ENCODE assay signal across 1 mouse cellular context in the genomic region with DNA sequence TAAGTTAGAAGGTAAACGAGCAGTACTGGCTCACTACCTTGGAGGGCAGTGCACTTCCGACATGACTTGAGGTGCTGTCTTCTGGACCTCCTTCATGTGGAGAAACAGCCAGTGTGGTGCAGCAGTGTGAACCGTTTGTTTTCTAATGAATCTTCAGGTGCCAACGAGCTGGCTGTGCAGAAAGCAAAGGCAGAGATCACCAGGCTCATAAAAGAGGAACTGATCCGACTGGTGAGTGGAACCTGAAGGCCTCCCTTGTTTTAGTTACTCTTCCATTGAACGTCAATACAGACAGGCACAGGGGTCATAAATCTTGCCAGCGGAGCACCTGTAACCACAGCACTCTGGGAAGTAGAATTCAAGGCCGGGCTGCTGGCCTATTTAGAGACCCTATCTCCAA.
A peak's percentile ranks its signal among the peaks of the same experiment; 100 is the strongest.
TF ChIP-seq lines count a peak whose summit lies in the region.

No protein-coding gene starts in this region.

TF ChIP-seq in CH12.LX, 34 proteins besides CTCF, POLR2A, EP300 and RAD21:
- TF ChIP-seq KAT2A (IDR thresholded peaks at IDR 0.05; ENCODE audit: insufficient replicate concordance, low read length) (no peak), IRF4 (IDR thresholded peaks at IDR 0.05; ENCODE audit: low read depth, low read length) (peak; percentile 78), TCF12 (IDR thresholded peaks at IDR 0.05; ENCODE audit: low read depth, low read length) (peak; percentile 24; the same call in 1 of the 2 replicates)
